Mouse (Mus musculus) G1E (cell line): Measurements from ENCODE around the gene Iqcd. TPM values are rescaled to one million over a fixed set of nuclear protein-coding genes. Genes with fewer than 3 reads are reported as not detected.

ENCODE experiments used
- ATAC-seq: 2 replicates; pipeline ENCODE4 v1.8.0; 2016; ENCODE audit warnings: mild to moderate bottlenecking; ENCODE audit not compliant: insufficient number of reproducible peaks, poor library complexity, low FRiP score, severe bottlenecking; ENCODE audit errors: extremely low read depth
- DNase-seq: peaks from one replicate; pipeline ENCODE4 v3.0.0; 2012; ENCODE audit warnings: low spot score
- H3K27me3 ChIP-seq: 2 replicates; pipeline ENCODE4 v1.6.1; 2012; ENCODE audit warnings: mild to moderate bottlenecking, low read length, inconsistent platforms; ENCODE audit not compliant: insufficient read depth
- H3K36me3 ChIP-seq: replicated peaks from 2 replicates; pipeline ENCODE3; 2012; ENCODE audit warnings: mild to moderate bottlenecking, inconsistent platforms
- H3K4me1 ChIP-seq: 2 replicates; pipeline ENCODE4 v1.6.1; 2012; ENCODE audit warnings: low read depth, low read length, inconsistent platforms, mixed read lengths; ENCODE audit not compliant: insufficient read depth
- H3K4me3 ChIP-seq: 2 replicates; pipeline ENCODE4 v1.5.1; 2012; ENCODE audit warnings: low read depth, mild to moderate bottlenecking, inconsistent platforms, low read length, moderate library complexity, mixed read lengths
- H3K9me3 ChIP-seq: replicated peaks from 2 replicates; pipeline ENCODE4 v1.6.1; 2012; ENCODE audit warnings: inconsistent platforms
- CTCF ChIP-seq: IDR thresholded peaks from 2 replicates; pipeline ENCODE4 v1.5.1; 2012; ENCODE audit warnings: low read depth, low read length, inconsistent platforms, mixed read lengths
- GATA1 ChIP-seq: IDR thresholded peaks from 2 replicates; pipeline ENCODE4 v1.6.1; 2012; ENCODE audit warnings: borderline replicate concordance, low read length, inconsistent platforms, mixed read lengths
- GATA2 ChIP-seq: IDR thresholded peaks from 2 replicates; pipeline ENCODE4 v1.6.1; 2012; ENCODE audit warnings: low read depth, low read length, inconsistent platforms, borderline replicate concordance
- POLR2AphosphoS5 ChIP-seq: IDR thresholded peaks from 2 replicates; pipeline ENCODE4 v1.6.1; 2012; ENCODE audit warnings: low read depth, low read length, inconsistent platforms; ENCODE audit not compliant: insufficient replicate concordance
- TAL1 ChIP-seq: conservative IDR thresholded peaks from 2 replicates; pipeline ENCODE4 v1.6.1; 2012; ENCODE audit warnings: low read depth, low read length, inconsistent platforms, mixed read lengths
- polyA plus RNA-seq: library from polyadenylated mRNA; stranded (reverse); fragments of >175 nt; gene quantifications from 2 replicates; pipeline ENCODE4 v1.2.3, GENCODE M21; 2012
- total RNA-seq, 2 experiments: library from RNA; stranded (forward) in 1 of 2; stranded (reverse) in 1 of 2; fragments of 200-1000 nt in 1 of 2; fragments of >200 nt in 1 of 2; fragmentation: Nextera tagmentation in 1 of 2; gene quantifications; 2 replicates each; pipeline ENCODE4 v1.2.3; 2014 to 2017

Gene Iqcd
- total and polyA plus RNA-seq, 3 experiments, result 0.60 to 1.2 TPM; not detected in 1

GRCm38 (mm10) chr5:120599625-120600024 lies 10.8 kb downstream of the Iqcd start:
- peak; percentile 23 for DNase-seq
- ATAC-seq, result peak; percentile 86
- peaks cover 63% of the 10 kb centered on the region for H3K4me1 ChIP-seq

GRCm38 (mm10) chr5:120600946-120601668 lies 12.3 kb downstream of the Iqcd start:
- Histone ChIP-seq H3K36me3 (peaks cover 23% of the 10 kb centered on the region), H3K4me3 (no peak overlapping the region), H3K27me3 (no peaks in the 10 kb centered on the region), H3K9me3 (no peaks in the 10 kb centered on the region), H3K4me1 (peaks cover 71% of the 10 kb centered on the region)
- TF ChIP-seq CTCF, result peak; percentile 77
- TF ChIP-seq TAL1, result no peak
- no peak for ATAC-seq
- DNase-seq, result peak; percentile 37

More at GRCm38 (mm10) chr5:120599625-120600024, 10.8 kb downstream of the Iqcd start:
- Histone ChIP-seq H3K4me3 (peak overlapping the region; percentile 55; the same call in 1 of the 2 replicates), H3K9me3 (no peaks in the 10 kb centered on the region), H3K27me3 (no peaks in the 10 kb centered on the region), H3K36me3 (peaks cover 19% of the 10 kb centered on the region)
- TF ChIP-seq CTCF (no peak), POLR2AphosphoS5 (no peak), GATA2 (no peak), TAL1 (no peak), GATA1 (no peak)

DNA sequence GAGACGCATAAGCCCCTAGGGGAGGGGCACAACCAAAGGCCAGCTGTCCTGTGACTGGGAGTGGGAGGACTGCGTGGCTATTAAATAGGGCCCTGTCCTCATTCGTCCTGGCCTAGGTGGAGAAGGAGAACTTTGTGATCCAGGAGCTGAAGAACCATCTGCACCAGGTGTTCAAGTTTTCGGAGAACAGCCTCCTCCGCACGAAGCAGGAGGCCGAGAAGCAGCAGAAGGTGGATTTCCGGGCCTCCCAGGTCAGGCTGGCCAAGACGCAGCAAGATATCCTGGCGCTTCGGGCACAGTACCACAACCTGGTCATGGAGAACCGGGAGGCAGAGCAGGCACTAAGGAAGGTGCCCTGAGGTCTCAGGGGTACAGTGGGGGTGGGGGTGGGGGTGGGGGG lies 13.4 kb downstream of the Iqcd start:
- H3K4me3 ChIP-seq, result no peak overlapping the region
- H3K27me3 ChIP-seq, result no peaks in the 10 kb centered on the region
- H3K9me3 ChIP-seq, result no peaks in the 10 kb centered on the region
- ATAC-seq (no peak), DNase-seq (no peak)
- peaks cover 69% of the 10 kb centered on the region for H3K4me1 ChIP-seq
- peaks cover 33% of the 10 kb centered on the region for H3K36me3 ChIP-seq
- TF ChIP-seq POLR2AphosphoS5 (no peak), GATA2 (no peak), CTCF (no peak), GATA1 (no peak), TAL1 (no peak)

- DNase-seq (no peak), ATAC-seq (no peak)
- peaks cover 46% of the 10 kb centered on the region for H3K36me3 ChIP-seq
- H3K4me3 ChIP-seq, result no peak overlapping the region
- no peaks in the 10 kb centered on the region for H3K9me3 ChIP-seq
- TF ChIP-seq GATA1 (no peak), GATA2 (no peak), POLR2AphosphoS5 (no peak), CTCF (no peak), TAL1 (no peak)
- no peaks in the 10 kb centered on the region for H3K27me3 ChIP-seq
- H3K4me1 ChIP-seq, result peaks cover 61% of the 10 kb centered on the region
Measured at GRCm38 (mm10) chr5:120603515-120603914, 14.7 kb downstream of the Iqcd start.

DNA sequence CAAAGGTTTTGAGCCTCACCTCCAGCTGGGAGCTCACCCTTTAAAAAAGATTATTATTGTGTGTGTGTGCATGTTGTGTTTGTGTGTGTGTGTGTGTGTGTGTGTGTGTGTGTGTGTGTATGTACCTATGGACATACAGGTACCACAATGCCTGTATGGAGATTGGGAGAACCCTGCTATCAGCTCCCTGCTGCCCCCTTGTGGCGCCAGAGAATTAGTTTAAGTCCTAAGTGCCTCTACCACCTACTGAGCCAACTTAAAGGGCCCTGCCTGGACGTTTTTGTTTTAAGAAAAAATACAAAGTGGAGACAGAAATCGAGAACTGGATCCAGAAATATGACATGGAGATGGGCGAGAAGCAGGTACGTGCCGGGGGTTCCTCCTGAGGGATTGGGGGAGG lies 16.0 kb downstream of the Iqcd start:
- peaks cover 59% of the 10 kb centered on the region for H3K36me3 ChIP-seq
- TF ChIP-seq GATA2, result no peak
- TF ChIP-seq CTCF, result peak; percentile 38
- DNase-seq (peak; percentile 34), ATAC-seq (no peak)
- H3K27me3 ChIP-seq, result no peaks in the 10 kb centered on the region
- H3K4me1 ChIP-seq, result peaks cover 56% of the 10 kb centered on the region
- no peak overlapping the region; the same call in 1 of the 2 replicates for H3K4me3 ChIP-seq
- H3K9me3 ChIP-seq, result no peaks in the 10 kb centered on the region

DNA sequence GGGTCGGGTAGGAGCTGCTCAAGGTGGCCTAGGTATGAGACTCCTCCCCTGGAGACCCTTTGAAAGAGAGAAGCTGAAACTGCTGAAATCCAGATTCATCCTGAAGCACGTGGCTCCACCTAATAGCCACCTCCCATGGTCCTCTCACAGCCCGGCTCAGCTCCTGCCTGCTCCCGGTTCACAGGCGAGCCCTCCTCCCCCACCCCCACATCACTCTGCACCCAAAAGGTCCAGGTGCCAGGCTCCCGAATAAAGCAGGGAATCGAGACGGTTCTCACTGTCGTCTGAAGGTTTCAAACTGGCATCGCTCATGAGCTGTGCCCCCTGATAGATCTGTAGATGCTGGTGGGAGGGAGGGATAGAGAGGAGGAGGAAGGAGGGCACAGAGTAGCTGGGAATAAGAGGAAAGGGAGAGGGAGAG lies 16.4 kb downstream of the Iqcd start:
- DNase-seq (no peak), ATAC-seq (no peak)
- H3K9me3 ChIP-seq, result no peaks in the 10 kb centered on the region
- H3K4me3 ChIP-seq, result peak overlapping the region; percentile 43; the same call in 1 of the 2 replicates
- TF ChIP-seq POLR2AphosphoS5 (no peak), CTCF (no peak), GATA1 (no peak), GATA2 (no peak), TAL1 (no peak)
- H3K4me1 ChIP-seq, result peaks cover 56% of the 10 kb centered on the region
- H3K27me3 ChIP-seq, result no peaks in the 10 kb centered on the region
- peaks cover 63% of the 10 kb centered on the region for H3K36me3 ChIP-seq

- H3K27me3 ChIP-seq, result no peaks in the 10 kb centered on the region
- peaks cover 64% of the 10 kb centered on the region for H3K36me3 ChIP-seq
- peaks cover 51% of the 10 kb centered on the region for H3K4me1 ChIP-seq
- DNase-seq (peak; percentile 79), ATAC-seq (peak; percentile 55)
- H3K9me3 ChIP-seq, result no peaks in the 10 kb centered on the region
- TF ChIP-seq CTCF (peak; percentile 64), GATA2 (no peak), TAL1 (no peak), GATA1 (no peak), POLR2AphosphoS5 (no peak)
- H3K4me3 ChIP-seq, result no peak overlapping the region; the same call in 1 of the 2 replicates
Measured at GRCm38 (mm10) chr5:120605688-120606087, 16.9 kb downstream of the Iqcd start.
